Mouse (Mus musculus): ENCODE data around the gene Gpr157. TPM values are rescaled to one million over a fixed set of nuclear protein-coding genes. Genes with fewer than 3 reads are reported as not detected.

Gpr157 gene
- polyA plus RNA-seq, 1 experiment, result 3.1 TPM

GRCm38 (mm10) chr4:150073102-150073473 lies 14.1 kb upstream of the Gpr157 start:
- no peak overlapping the region for H3K4me3 ChIP-seq (replicated peaks; ENCODE audit: insufficient read depth, low read depth, low read length)
- peaks cover 6% of the 10 kb centered on the region; the same call in 1 of the 2 replicates for H3K4me1 ChIP-seq (ENCODE audit: control insufficient read depth, insufficient read depth, low read length)
- TF ChIP-seq POLR2A (IDR thresholded peaks at IDR 0.05; ENCODE audit: borderline replicate concordance, insufficient read depth, low read length) (no peak), CTCF (IDR thresholded peaks at IDR 0.05; ENCODE audit: borderline replicate concordance, insufficient read depth, low read depth, low read length) (peak; percentile 84)
- no peak overlapping the region for H3K27ac ChIP-seq (ENCODE audit: insufficient read depth, low read length)
- peak; percentile 38 to 42 for DNase-seq
- WGBS, result 15% methylated on average over 8 of the region's 8 CpGs
- H3K27me3 ChIP-seq (ENCODE audit: control insufficient read depth, insufficient read depth, low read length), result no peaks in the 10 kb centered on the region

- no peak overlapping the region for H3K4me3 ChIP-seq (replicated peaks; ENCODE audit: insufficient read depth, low read depth, low read length)
- DNase-seq, result no peak
- WGBS, result 95% methylated on average over 7 of the region's 7 CpGs
- TF ChIP-seq POLR2A (IDR thresholded peaks at IDR 0.05; ENCODE audit: borderline replicate concordance, insufficient read depth, low read length), result no peak
- TF ChIP-seq CTCF (IDR thresholded peaks at IDR 0.05; ENCODE audit: borderline replicate concordance, insufficient read depth, low read depth, low read length), result no peak
- H3K27ac ChIP-seq (ENCODE audit: insufficient read depth, low read length), result no peak overlapping the region
- no peaks in the 10 kb centered on the region for H3K27me3 ChIP-seq (ENCODE audit: control insufficient read depth, insufficient read depth, low read length)
- peaks cover 6% of the 10 kb centered on the region; the same call in 1 of the 2 replicates for H3K4me1 ChIP-seq (ENCODE audit: control insufficient read depth, insufficient read depth, low read length)
Observed at GRCm38 (mm10) chr4:150075350-150075749, 11.8 kb upstream of the Gpr157 start.

DNA sequence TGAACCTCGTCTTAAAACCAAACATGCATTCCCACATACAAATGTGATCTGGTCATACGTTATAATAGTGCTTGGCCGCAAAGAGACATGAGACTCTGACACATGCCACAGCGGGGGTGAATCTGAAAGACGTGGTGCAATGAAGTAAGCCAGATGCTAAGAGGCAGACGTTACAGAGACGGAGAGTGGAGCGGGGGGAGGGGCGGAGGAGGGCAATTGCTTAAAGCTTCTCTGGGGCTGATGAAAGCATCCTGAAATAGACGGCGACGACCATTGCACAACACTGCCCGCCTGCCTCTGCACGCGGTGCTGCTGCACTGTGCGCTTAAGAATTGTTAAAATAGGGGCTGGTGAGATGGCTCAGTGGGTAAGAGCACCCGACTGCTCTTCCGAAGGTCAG lies 11.0 kb upstream of the Gpr157 start:
- H3K4me3 ChIP-seq (replicated peaks; ENCODE audit: insufficient read depth, low read depth, low read length), result no peak overlapping the region
- no peaks in the 10 kb centered on the region for H3K27me3 ChIP-seq (ENCODE audit: control insufficient read depth, insufficient read depth, low read length)
- TF ChIP-seq POLR2A (IDR thresholded peaks at IDR 0.05; ENCODE audit: borderline replicate concordance, insufficient read depth, low read length) (no peak), CTCF (IDR thresholded peaks at IDR 0.05; ENCODE audit: borderline replicate concordance, insufficient read depth, low read depth, low read length) (no peak)
- DNase-seq, result no peak
- H3K27ac ChIP-seq (ENCODE audit: insufficient read depth, low read length), result no peak overlapping the region
- peaks cover 6% of the 10 kb centered on the region; the same call in 1 of the 2 replicates for H3K4me1 ChIP-seq (ENCODE audit: control insufficient read depth, insufficient read depth, low read length)
- WGBS, result 37% methylated on average over 18 of the region's 18 CpGs

GRCm38 (mm10) chr4:150078646-150079045 lies 8.5 kb upstream of the Gpr157 start:
- no peak overlapping the region for H3K4me3 ChIP-seq (replicated peaks; ENCODE audit: insufficient read depth, low read depth, low read length)
- WGBS, result 57% methylated on average over 2 of the region's 2 CpGs
- no peaks in the 10 kb centered on the region for H3K4me1 ChIP-seq (ENCODE audit: control insufficient read depth, insufficient read depth, low read length)
- H3K27ac ChIP-seq (ENCODE audit: insufficient read depth, low read length), result no peak overlapping the region
- TF ChIP-seq POLR2A (IDR thresholded peaks at IDR 0.05; ENCODE audit: borderline replicate concordance, insufficient read depth, low read length), result no peak
- TF ChIP-seq CTCF (IDR thresholded peaks at IDR 0.05; ENCODE audit: borderline replicate concordance, insufficient read depth, low read depth, low read length), result no peak
- no peak for DNase-seq
- no peaks in the 10 kb centered on the region for H3K27me3 ChIP-seq (ENCODE audit: control insufficient read depth, insufficient read depth, low read length)

DNA sequence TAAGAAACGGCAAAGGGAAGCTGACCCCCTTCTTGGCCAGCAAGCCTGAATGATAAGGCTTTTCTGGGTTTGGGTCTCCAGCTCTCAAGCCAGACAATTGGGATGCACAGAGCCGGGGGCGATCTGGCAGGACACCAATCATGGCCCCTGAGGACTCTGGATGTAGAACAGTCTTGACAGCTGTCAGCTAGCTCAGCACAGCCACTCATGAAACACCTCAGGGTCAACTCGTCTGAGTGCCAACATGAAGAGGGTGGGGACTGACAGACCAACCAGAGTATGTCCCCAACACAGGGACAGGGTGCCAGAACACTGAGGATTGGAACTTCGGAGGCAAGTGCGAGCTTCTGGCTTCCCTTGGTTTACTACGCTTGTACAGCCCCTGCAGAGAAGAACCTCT lies 7.9 kb upstream of the Gpr157 start:
- no peak overlapping the region for H3K4me3 ChIP-seq (replicated peaks; ENCODE audit: insufficient read depth, low read depth, low read length)
- TF ChIP-seq POLR2A (IDR thresholded peaks at IDR 0.05; ENCODE audit: borderline replicate concordance, insufficient read depth, low read length), result no peak
- TF ChIP-seq CTCF (IDR thresholded peaks at IDR 0.05; ENCODE audit: borderline replicate concordance, insufficient read depth, low read depth, low read length), result no peak
- no peaks in the 10 kb centered on the region for H3K4me1 ChIP-seq (ENCODE audit: control insufficient read depth, insufficient read depth, low read length)
- DNase-seq, result no peak
- WGBS, result 35% methylated on average over 7 of the region's 7 CpGs
- no peak overlapping the region for H3K27ac ChIP-seq (ENCODE audit: insufficient read depth, low read length)
- H3K27me3 ChIP-seq (ENCODE audit: control insufficient read depth, insufficient read depth, low read length), result no peaks in the 10 kb centered on the region

DNA sequence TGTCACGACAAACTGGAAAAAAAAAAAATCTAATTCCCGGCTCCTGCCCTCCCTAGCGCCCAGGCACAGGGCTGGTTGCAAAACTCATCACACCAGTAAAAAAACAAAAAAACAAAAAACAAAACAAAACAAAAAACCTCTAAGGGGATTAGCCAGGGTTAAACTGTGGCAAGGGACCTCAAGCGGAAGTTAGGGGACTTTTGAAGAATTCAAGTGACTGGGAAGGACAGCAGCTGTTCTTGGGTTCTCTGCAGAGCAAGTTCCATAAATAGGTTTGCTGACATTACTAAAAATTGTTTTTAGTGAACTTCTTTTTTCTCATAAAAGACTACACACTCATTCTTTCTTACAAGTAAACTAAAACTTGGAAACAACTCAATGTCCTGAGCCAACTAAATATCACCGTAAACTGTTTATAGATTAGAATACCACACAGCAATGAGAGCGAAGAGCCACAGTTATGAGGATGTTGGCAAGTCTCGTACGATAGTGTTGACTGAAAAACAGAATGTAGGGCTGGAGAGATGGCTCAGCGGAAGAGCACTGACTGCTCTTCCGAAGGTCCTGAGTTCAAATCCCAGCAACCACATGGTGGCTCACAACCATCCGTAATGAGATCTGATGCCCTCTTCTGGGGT lies 6.7 kb upstream of the Gpr157 start:
- no peak for DNase-seq
- WGBS, result 92% methylated on average over 11 of the region's 11 CpGs
- Histone ChIP-seq H3K27ac (ENCODE audit: insufficient read depth, low read length) (no peak overlapping the region), H3K4me3 (replicated peaks; ENCODE audit: insufficient read depth, low read depth, low read length) (no peak overlapping the region), H3K27me3 (ENCODE audit: control insufficient read depth, insufficient read depth, low read length) (no peaks in the 10 kb centered on the region), H3K4me1 (ENCODE audit: control insufficient read depth, insufficient read depth, low read length) (no peaks in the 10 kb centered on the region)
- TF ChIP-seq POLR2A (IDR thresholded peaks at IDR 0.05; ENCODE audit: borderline replicate concordance, insufficient read depth, low read length) (no peak), CTCF (IDR thresholded peaks at IDR 0.05; ENCODE audit: borderline replicate concordance, insufficient read depth, low read depth, low read length) (no peak)

GRCm38 (mm10) chr4:150085366-150085765 lies 1.8 kb upstream of the Gpr157 start:
- Histone ChIP-seq H3K27me3 (ENCODE audit: control insufficient read depth, insufficient read depth, low read length) (no peaks in the 10 kb centered on the region), H3K4me3 (replicated peaks; ENCODE audit: insufficient read depth, low read depth, low read length) (no peak overlapping the region), H3K4me1 (ENCODE audit: control insufficient read depth, insufficient read depth, low read length) (peaks cover 13% of the 10 kb centered on the region), H3K27ac (ENCODE audit: insufficient read depth, low read length) (no peak overlapping the region)
- TF ChIP-seq POLR2A (IDR thresholded peaks at IDR 0.05; ENCODE audit: borderline replicate concordance, insufficient read depth, low read length) (no peak), CTCF (IDR thresholded peaks at IDR 0.05; ENCODE audit: borderline replicate concordance, insufficient read depth, low read depth, low read length) (no peak)
- no peak for DNase-seq
- WGBS, result 83% methylated on average over 4 of the region's 4 CpGs

GRCm38 (mm10) chr4:150086841-150087160 lies 364 bp upstream of the Gpr157 start:
- Histone ChIP-seq H3K4me3 (replicated peaks; ENCODE audit: insufficient read depth, low read depth, low read length) (peak overlapping the region; percentile 75), H3K4me1 (ENCODE audit: control insufficient read depth, insufficient read depth, low read length) (peaks cover 13% of the 10 kb centered on the region), H3K27ac (ENCODE audit: insufficient read depth, low read length) (no peak overlapping the region), H3K27me3 (ENCODE audit: control insufficient read depth, insufficient read depth, low read length) (no peaks in the 10 kb centered on the region)
- WGBS, result 10% methylated on average over 7 of the region's 7 CpGs
- no peak for DNase-seq
- TF ChIP-seq CTCF (IDR thresholded peaks at IDR 0.05; ENCODE audit: borderline replicate concordance, insufficient read depth, low read depth, low read length), result no peak
- no peak for TF ChIP-seq POLR2A (IDR thresholded peaks at IDR 0.05; ENCODE audit: borderline replicate concordance, insufficient read depth, low read length)
